Mouse (Mus musculus): Measurements from ENCODE around the gene Tmem200b. TPM values are rescaled to one million over a fixed set of nuclear protein-coding genes. Genes with fewer than 3 reads are reported as not detected.

Gene Tmem200b
- polyA plus RNA-seq, 1 experiment from 2014 or later, result 0.19 TPM

DNA sequence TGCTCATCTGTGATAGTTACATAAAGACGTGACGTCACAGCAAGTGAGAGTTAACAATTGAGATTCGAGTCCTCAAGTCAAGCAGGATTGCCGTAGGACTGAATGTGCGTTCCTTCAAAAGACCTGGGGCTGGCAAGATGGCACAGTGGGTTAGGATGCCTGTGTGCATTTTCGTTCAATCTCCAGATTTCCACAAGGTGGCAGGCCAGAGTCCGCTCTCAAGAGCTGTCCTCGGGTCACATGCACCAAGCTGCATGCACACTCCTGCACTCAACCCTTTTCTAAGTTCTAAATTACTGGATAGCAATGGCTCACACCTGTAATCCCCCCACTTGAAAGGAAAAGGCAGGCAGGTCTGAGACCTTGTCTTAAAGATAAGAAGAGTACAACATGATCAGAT is 17.1 kb upstream of the Tmem200b start:
- Histone ChIP-seq H3K9ac (no peak overlapping the region), H3K4me2 (replicated peaks) (no peak overlapping the region), H3K4me3 (replicated peaks; ENCODE audit: low read length) (no peak overlapping the region), H3K4me1 (replicated peaks; ENCODE audit: control insufficient read depth, insufficient read depth, low read length) (no peaks in the 10 kb centered on the region), H3K27ac (no peak overlapping the region), H3K9me3 (ENCODE audit: control insufficient read depth, low read length) (no peaks in the 10 kb centered on the region), H3K36me3 (replicated peaks; ENCODE audit: control insufficient read depth, insufficient read depth) (peaks cover 52% of the 10 kb centered on the region), H3K27me3 (ENCODE audit: control insufficient read depth, insufficient read depth, low read length) (no peaks in the 10 kb centered on the region)
- WGBS, result 58% methylated on average over 8 of the region's 8 CpGs
- ATAC-seq (ENCODE audit: low FRiP score), result peak; percentile 34; the same call in 1 of the 2 replicates
- peak; percentile 59 for DNase-seq (ENCODE audit: low spot score)

- no peak for DNase-seq (ENCODE audit: low spot score)
- WGBS, result 67% methylated on average over 6 of the region's 6 CpGs
- Histone ChIP-seq H3K4me1 (replicated peaks; ENCODE audit: control insufficient read depth, insufficient read depth, low read length) (peaks cover 10% of the 10 kb centered on the region; the same call in 1 of the 2 replicates), H3K4me3 (replicated peaks; ENCODE audit: low read length) (no peak overlapping the region), H3K4me2 (replicated peaks) (no peak overlapping the region), H3K27me3 (ENCODE audit: control insufficient read depth, insufficient read depth, low read length) (no peaks in the 10 kb centered on the region), H3K27ac (no peak overlapping the region), H3K9me3 (ENCODE audit: control insufficient read depth, low read length) (no peaks in the 10 kb centered on the region), H3K9ac (no peak overlapping the region), H3K36me3 (replicated peaks; ENCODE audit: control insufficient read depth, insufficient read depth) (peaks cover 32% of the 10 kb centered on the region)
- no peak for ATAC-seq (ENCODE audit: low FRiP score)
Measured at GRCm38 (mm10) chr4:131906423-131906822, 15.1 kb upstream of the Tmem200b start.

DNA sequence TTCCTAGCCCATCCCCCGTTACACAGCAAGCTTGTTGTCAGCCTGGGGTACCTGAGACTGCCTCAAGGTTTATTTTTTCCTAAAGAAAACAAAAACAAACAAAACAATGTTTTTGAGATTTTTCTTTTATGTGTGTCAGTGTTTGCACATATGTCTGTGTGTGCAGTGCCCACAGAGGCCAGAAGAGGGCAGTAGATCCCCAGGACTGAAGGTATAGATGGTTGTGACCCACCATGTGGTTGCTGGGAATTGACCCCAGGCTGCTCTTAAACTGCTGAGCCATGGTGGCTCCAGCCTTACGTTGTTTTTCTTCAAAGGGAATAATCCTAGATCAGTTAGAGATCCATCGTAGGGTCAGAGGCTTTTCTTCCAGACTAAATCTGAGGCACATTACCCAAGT is 13.7 kb upstream of the Tmem200b start:
- Histone ChIP-seq H3K4me3 (replicated peaks; ENCODE audit: low read length) (no peak overlapping the region), H3K4me1 (replicated peaks; ENCODE audit: control insufficient read depth, insufficient read depth, low read length) (peaks cover 10% of the 10 kb centered on the region; the same call in 1 of the 2 replicates), H3K36me3 (replicated peaks; ENCODE audit: control insufficient read depth, insufficient read depth) (peaks cover 22% of the 10 kb centered on the region), H3K27ac (no peak overlapping the region), H3K9me3 (ENCODE audit: control insufficient read depth, low read length) (no peaks in the 10 kb centered on the region), H3K27me3 (ENCODE audit: control insufficient read depth, insufficient read depth, low read length) (peaks cover 9% of the 10 kb centered on the region), H3K9ac (no peak overlapping the region), H3K4me2 (replicated peaks) (no peak overlapping the region)
- WGBS, result 95% methylated on average over 3 of the region's 3 CpGs
- DNase-seq (ENCODE audit: low spot score), result no peak
- no peak for ATAC-seq (ENCODE audit: low FRiP score)

DNA sequence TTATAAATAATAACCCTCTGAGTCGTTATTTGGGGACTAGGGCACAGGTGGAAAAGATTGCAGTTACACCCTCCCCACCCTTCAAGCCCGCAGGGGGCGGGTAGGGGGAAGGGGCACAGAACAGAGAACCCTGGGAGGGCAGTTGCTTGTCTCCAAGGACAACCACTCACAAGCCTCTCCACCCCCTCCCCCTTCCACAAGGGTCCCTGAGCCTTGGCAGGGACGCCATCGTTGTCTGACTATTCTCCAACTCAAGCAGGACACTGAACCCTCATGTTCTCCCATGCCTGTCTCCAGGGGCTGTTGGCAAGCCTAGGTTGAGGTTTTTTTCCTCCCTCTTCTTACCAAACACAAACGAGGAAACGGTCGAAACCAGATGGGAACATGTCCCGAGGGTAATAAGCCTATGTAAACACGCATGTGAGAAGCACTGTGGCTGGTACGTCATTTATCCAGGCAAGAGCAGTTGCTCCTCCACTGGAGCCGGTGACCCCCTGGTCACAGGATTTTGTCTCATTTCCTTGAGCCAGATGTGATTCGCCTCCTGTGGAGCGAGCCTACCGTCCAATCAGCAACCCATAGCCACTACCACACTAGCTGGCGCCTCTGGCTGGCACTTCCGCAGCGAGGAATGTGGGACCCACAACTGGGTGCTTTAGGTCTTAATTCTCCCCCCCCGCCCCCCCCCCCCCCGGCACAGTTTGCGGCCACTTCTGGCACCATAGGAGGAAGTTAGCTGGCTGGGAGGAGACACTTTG is 11.2 kb upstream of the Tmem200b start:
- ATAC-seq (ENCODE audit: low FRiP score) (no peak), DNase-seq (ENCODE audit: low spot score) (no peak)
- no peak overlapping the region for H3K27ac ChIP-seq
- H3K36me3 ChIP-seq (replicated peaks; ENCODE audit: control insufficient read depth, insufficient read depth), result peaks cover 8% of the 10 kb centered on the region; the same call in 1 of the 2 replicates
- H3K9ac ChIP-seq, result no peak overlapping the region
- peaks cover 33% of the 10 kb centered on the region for H3K27me3 ChIP-seq (ENCODE audit: control insufficient read depth, insufficient read depth, low read length)
- H3K4me3 ChIP-seq (replicated peaks; ENCODE audit: low read length), result no peak overlapping the region
- H3K9me3 ChIP-seq (ENCODE audit: control insufficient read depth, low read length), result no peaks in the 10 kb centered on the region
- H3K4me1 ChIP-seq (replicated peaks; ENCODE audit: control insufficient read depth, insufficient read depth, low read length), result peaks cover 17% of the 10 kb centered on the region
- WGBS, result 8% methylated on average over 21 of the region's 21 CpGs
- peak overlapping the region; percentile 6 for H3K4me2 ChIP-seq (replicated peaks)

GRCm38 (mm10) chr4:131911521-131911920 is 10.1 kb upstream of the Tmem200b start:
- ATAC-seq (ENCODE audit: low FRiP score), result no peak
- H3K4me3 ChIP-seq (replicated peaks; ENCODE audit: low read length), result no peak overlapping the region
- no peak overlapping the region for H3K9ac ChIP-seq
- no peaks in the 10 kb centered on the region for H3K36me3 ChIP-seq (replicated peaks; ENCODE audit: control insufficient read depth, insufficient read depth)
- no peaks in the 10 kb centered on the region for H3K9me3 ChIP-seq (ENCODE audit: control insufficient read depth, low read length)
- WGBS, result 62% methylated on average over 3 of the region's 5 CpGs
- H3K4me1 ChIP-seq (replicated peaks; ENCODE audit: control insufficient read depth, insufficient read depth, low read length), result peaks cover 23% of the 10 kb centered on the region
- no peak overlapping the region for H3K4me2 ChIP-seq (replicated peaks)
- peaks cover 44% of the 10 kb centered on the region for H3K27me3 ChIP-seq (ENCODE audit: control insufficient read depth, insufficient read depth, low read length)
- H3K27ac ChIP-seq, result no peak overlapping the region
- DNase-seq (ENCODE audit: low spot score), result no peak

DNA sequence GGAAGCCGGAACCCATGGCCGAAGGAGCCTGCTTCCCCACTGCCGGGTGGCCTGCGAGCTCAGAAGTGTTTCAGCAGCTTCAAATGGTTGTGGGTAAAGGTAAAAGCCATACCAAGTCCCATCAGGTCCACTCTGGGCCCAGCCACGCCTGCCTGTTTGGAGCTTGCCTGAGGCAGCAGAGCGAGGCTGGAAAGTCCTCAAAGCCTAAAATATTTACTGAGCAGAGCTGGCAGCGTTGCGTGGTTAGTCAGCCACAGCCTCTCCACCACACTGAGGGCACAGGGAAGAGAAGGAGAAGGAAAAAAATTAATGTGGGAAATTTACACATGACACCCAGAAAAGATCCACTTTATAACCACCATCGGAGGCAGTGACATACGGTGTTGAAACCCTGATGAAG is 8.0 kb upstream of the Tmem200b start:
- no peaks in the 10 kb centered on the region for H3K36me3 ChIP-seq (replicated peaks; ENCODE audit: control insufficient read depth, insufficient read depth)
- no peak overlapping the region for H3K9ac ChIP-seq
- no peak overlapping the region for H3K4me3 ChIP-seq (replicated peaks; ENCODE audit: low read length)
- ATAC-seq (ENCODE audit: low FRiP score), result no peak
- peaks cover 23% of the 10 kb centered on the region for H3K4me1 ChIP-seq (replicated peaks; ENCODE audit: control insufficient read depth, insufficient read depth, low read length)
- DNase-seq (ENCODE audit: low spot score), result no peak
- no peak overlapping the region for H3K4me2 ChIP-seq (replicated peaks)
- H3K27ac ChIP-seq, result no peak overlapping the region
- WGBS, result 52% methylated on average over 10 of the region's 10 CpGs
- no peaks in the 10 kb centered on the region for H3K9me3 ChIP-seq (ENCODE audit: control insufficient read depth, low read length)
- H3K27me3 ChIP-seq (ENCODE audit: control insufficient read depth, insufficient read depth, low read length), result peaks cover 63% of the 10 kb centered on the region

DNA sequence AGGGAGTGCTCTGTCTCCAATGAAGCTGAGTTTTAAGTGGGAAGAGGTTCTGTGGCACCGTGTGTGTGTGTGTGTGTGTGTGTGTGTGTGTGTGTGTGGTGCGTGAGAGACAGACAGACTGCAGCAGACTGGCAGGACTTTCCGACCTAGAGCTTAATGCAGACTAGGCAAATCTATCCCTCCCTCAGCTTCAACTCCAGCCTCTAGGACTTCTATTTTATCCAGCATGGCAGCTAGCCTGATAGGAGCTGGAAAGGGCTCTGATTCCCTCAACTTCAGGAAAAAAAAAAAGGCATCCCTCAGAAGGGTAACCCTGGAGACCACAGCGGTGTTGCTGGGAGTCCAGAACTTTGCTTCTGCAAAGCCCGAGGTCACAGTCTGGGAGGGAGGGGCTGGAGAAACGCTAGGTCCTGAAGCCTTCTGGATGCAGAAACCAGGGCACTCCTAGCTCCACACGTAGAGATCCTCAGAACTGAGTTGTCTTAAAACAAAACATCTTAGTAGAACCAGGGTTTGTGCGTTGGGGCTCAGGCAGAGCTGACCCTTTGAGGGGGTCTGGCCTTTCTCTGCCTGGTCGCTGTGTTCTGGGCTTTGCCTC is 7.4 kb upstream of the Tmem200b start:
- Histone ChIP-seq H3K9ac (no peak overlapping the region), H3K4me2 (replicated peaks) (no peak overlapping the region), H3K4me3 (replicated peaks; ENCODE audit: low read length) (no peak overlapping the region), H3K9me3 (ENCODE audit: control insufficient read depth, low read length) (no peaks in the 10 kb centered on the region), H3K27me3 (ENCODE audit: control insufficient read depth, insufficient read depth, low read length) (peaks cover 69% of the 10 kb centered on the region), H3K36me3 (replicated peaks; ENCODE audit: control insufficient read depth, insufficient read depth) (no peaks in the 10 kb centered on the region), H3K4me1 (replicated peaks; ENCODE audit: control insufficient read depth, insufficient read depth, low read length) (peaks cover 23% of the 10 kb centered on the region), H3K27ac (no peak overlapping the region)
- DNase-seq (ENCODE audit: low spot score) (no peak), ATAC-seq (ENCODE audit: low FRiP score) (no peak)
- 8% methylated on average over 9 of the region's 9 CpGs for WGBS

- Histone ChIP-seq H3K9ac (peak overlapping the region; percentile 40), H3K4me1 (replicated peaks; ENCODE audit: control insufficient read depth, insufficient read depth, low read length) (peaks cover 23% of the 10 kb centered on the region), H3K36me3 (replicated peaks; ENCODE audit: control insufficient read depth, insufficient read depth) (no peaks in the 10 kb centered on the region), H3K9me3 (ENCODE audit: control insufficient read depth, low read length) (no peaks in the 10 kb centered on the region), H3K4me3 (replicated peaks; ENCODE audit: low read length) (peak overlapping the region; percentile 23), H3K4me2 (replicated peaks) (peak overlapping the region; percentile 50), H3K27me3 (ENCODE audit: control insufficient read depth, insufficient read depth, low read length) (peaks cover 78% of the 10 kb centered on the region), H3K27ac (no peak overlapping the region)
- DNase-seq (ENCODE audit: low spot score) (no peak), ATAC-seq (ENCODE audit: low FRiP score) (no peak)
- 1% methylated on average over 31 of the region's 31 CpGs for WGBS
Measured at GRCm38 (mm10) chr4:131914891-131915469, 6.6 kb upstream of the Tmem200b start.

DNA sequence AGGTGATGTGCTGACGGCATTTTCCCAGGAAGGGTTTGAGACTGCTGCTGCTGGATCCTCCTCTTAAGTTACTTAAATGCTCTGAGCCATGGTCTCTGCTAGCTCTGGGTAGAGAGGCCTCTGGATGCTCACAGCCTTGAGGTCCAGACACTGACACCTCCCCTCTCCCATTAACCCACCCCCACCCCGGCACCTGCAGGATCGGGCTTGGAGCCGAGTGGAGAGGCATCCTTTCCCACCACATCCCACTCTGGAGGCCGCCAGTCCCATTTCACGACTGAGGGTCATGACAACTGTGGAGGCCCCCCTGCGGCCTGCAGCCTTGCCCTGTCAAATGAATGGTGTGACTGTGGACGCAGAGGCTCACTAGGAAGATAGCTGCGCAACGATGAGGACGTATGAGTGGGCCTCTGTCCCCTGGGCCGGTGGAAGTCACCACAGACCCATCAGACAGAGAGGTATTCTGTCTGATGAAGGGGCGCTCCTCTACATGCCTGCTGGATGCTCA is 5.7 kb upstream of the Tmem200b start:
- Histone ChIP-seq H3K4me2 (replicated peaks) (peak overlapping the region; percentile 50), H3K9ac (peak overlapping the region; percentile 40)
- 20% methylated on average over 13 of the region's 13 CpGs for WGBS

More for the DNA sequence above, 5.7 kb upstream of the Tmem200b start:
- Histone ChIP-seq H3K4me1 (replicated peaks; ENCODE audit: control insufficient read depth, insufficient read depth, low read length) (peaks cover 20% of the 10 kb centered on the region), H3K27me3 (ENCODE audit: control insufficient read depth, insufficient read depth, low read length) (peaks cover 86% of the 10 kb centered on the region), H3K9me3 (ENCODE audit: control insufficient read depth, low read length) (no peaks in the 10 kb centered on the region), H3K27ac (no peak overlapping the region), H3K36me3 (replicated peaks; ENCODE audit: control insufficient read depth, insufficient read depth) (no peaks in the 10 kb centered on the region), H3K4me3 (replicated peaks; ENCODE audit: low read length) (no peak overlapping the region)
- DNase-seq (ENCODE audit: low spot score), result no peak
- no peak for ATAC-seq (ENCODE audit: low FRiP score)

All from hindbrain, embryonic 14.5 days (tissue).